Mouse (Mus musculus) liver, embryonic 14.5 days (tissue): ENCODE results near the gene 2900026A02Rik.

ENCODE experiments used
- CTCF ChIP-seq: IDR thresholded peaks from 2 replicates; pipeline ENCODE4 v1.5.1; 2016; ENCODE audit warnings: antibody characterized with exemption, low read depth, control low read depth
- EP300 ChIP-seq: IDR thresholded peaks from 2 replicates; pipeline ENCODE4 v1.6.1; 2016; ENCODE audit warnings: antibody characterized with exemption, low read depth

- TF ChIP-seq CTCF (no peak), EP300 (no peak)
Measured at GRCm38 (mm10) chr5:113199772-113200134, 21.3 kb downstream of the 2900026A02Rik start.
